Mouse (Mus musculus): ENCODE data around the gene Necap2. TPM values are rescaled to one million over a fixed set of nuclear protein-coding genes. Genes with fewer than 3 reads are reported as not detected.
A peak's percentile ranks its signal among the peaks of the same experiment; 100 is the strongest.

Necap2 gene
- polyA plus RNA-seq, 1 experiment = 170 TPM

GRCm38 (mm10) chr4:141065123-141065522 lies 13.0 kb downstream of the Necap2 start:
- Histone ChIP-seq H3K4me1 (ENCODE audit: control insufficient read depth, insufficient read depth, low read length) (peaks cover 2% of the 10 kb centered on the region), H3K4me3 (ENCODE audit: insufficient read depth, low read length) (no peak overlapping the region), H3K27ac (ENCODE audit: insufficient read depth, low read depth, low read length) (no peak overlapping the region)
- TF ChIP-seq POLR2A (IDR thresholded peaks at IDR 0.05; ENCODE audit: borderline replicate concordance, low read depth, low read length) (no peak), CTCF (IDR thresholded peaks at IDR 0.05; ENCODE audit: low read depth, low read length) (peak; percentile 86)

GRCm38 (mm10) chr4:141064104-141064659 lies 14.0 kb downstream of the Necap2 start:
- TF ChIP-seq POLR2A (IDR thresholded peaks at IDR 0.05; ENCODE audit: borderline replicate concordance, low read depth, low read length) = no peak
- no peak for TF ChIP-seq CTCF (IDR thresholded peaks at IDR 0.05; ENCODE audit: low read depth, low read length)
- Histone ChIP-seq H3K27ac (ENCODE audit: insufficient read depth, low read depth, low read length) (no peak overlapping the region), H3K4me3 (ENCODE audit: insufficient read depth, low read length) (no peak overlapping the region), H3K4me1 (ENCODE audit: control insufficient read depth, insufficient read depth, low read length) (peaks cover 6% of the 10 kb centered on the region)

DNA sequence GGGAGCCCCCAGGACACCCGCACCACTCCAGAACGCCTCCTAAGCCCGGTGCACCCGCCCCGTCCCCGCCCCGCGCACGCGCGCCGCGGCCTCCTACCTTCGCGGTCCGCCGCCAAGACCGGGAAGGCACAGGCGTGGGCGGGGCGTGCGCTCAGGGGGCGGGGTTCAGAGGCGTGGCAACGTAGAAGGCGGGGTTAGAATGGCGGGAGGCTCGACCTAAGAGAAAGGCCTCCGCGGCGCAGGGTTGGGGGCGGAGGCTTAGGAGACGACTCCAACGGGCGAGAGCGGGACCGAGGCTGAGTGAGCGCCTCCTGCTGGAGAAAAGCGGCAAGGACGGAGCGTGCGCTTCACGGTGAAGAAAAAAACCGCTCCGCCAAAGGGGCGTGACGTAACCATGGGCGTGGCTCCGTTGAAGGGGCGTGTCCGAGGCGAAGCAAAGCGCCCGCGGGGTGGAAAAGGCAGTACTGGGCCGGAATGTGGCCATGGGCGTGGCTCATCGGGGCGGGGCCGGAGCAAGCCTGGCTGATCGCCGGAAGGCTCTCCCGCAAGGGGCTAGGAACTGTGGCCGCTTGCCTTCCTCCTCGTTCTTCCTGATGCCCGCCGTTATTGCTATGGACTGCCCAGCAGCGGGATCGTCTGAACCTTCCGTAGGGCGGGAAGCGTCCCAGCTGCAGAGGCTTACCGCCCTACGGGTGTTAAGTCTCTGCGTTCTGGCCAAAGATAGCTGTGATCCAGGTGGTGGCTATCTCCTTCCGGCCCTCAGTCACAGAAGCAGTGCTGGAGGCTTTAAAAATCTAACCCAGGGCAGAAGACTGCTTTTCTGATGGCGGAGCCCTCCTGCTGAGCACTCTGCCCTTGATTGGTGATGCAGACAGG lies 17.5 kb downstream of the Necap2 start, which contains the start of gene Crocc:
Gene Crocc (minus strand): TSS at position 125 of the 876 bp plus-strand sequence.
- Histone ChIP-seq H3K4me1 (ENCODE audit: control insufficient read depth, insufficient read depth, low read length) (peaks cover 6% of the 10 kb centered on the region), H3K27ac (ENCODE audit: insufficient read depth, low read depth, low read length) (peak within 1 kb of the TSS; percentile 70), H3K4me3 (ENCODE audit: insufficient read depth, low read length) (peak within 1 kb of the TSS; percentile 83)
- TF ChIP-seq CTCF (IDR thresholded peaks at IDR 0.05; ENCODE audit: low read depth, low read length) (peak; percentile 28; the same call in 1 of the 2 replicates), POLR2A (IDR thresholded peaks at IDR 0.05; ENCODE audit: borderline replicate concordance, low read depth, low read length) (no peak)

DNA sequence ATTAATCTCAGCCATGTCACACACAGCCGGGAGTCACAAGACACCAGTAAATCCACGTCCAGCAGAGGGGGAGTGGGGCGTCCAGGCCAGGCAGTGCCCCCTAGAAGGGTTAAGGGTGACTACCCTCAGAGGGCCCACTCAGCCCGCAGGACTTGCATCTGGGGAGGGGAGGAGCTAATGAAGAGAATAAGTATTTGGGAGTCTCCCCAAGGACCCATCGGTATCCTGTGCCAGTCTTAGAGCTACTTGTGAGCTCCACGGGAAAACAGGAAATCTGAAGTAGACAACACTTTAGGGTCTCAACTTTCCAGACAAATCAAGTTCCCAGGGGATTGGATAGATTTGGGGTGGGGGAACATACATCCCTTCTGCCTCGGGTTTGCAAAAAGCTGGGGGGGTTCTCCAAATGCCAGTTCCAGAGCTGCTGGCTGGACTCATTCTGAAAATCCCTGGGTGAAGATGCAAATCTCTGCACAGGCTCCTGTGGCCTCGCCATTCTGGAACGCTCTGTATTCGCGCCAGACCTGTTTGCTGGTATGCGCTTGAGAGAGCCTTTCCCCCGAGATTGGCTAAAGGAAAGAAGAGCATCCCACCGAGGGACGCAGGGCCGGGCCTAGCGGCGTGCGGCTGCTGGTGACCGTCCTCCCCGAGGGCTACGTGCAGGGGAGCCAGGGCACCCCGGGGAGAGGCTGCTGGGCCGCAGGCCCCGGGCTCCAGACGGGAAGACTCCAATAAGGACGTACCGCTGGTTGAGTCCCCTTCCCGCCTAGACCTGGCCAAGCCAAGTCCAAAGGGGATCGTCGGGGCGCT lies 18.3 kb downstream of the Necap2 start:
- Histone ChIP-seq H3K4me3 (ENCODE audit: insufficient read depth, low read length) (peak overlapping the region; percentile 83), H3K27ac (ENCODE audit: insufficient read depth, low read depth, low read length) (peak overlapping the region; percentile 45), H3K4me1 (ENCODE audit: control insufficient read depth, insufficient read depth, low read length) (peaks cover 6% of the 10 kb centered on the region)
- peak; percentile 20; the same call in 1 of the 2 replicates for TF ChIP-seq POLR2A (IDR thresholded peaks at IDR 0.05; ENCODE audit: borderline replicate concordance, low read depth, low read length)
- no peak for TF ChIP-seq CTCF (IDR thresholded peaks at IDR 0.05; ENCODE audit: low read depth, low read length)

DNA sequence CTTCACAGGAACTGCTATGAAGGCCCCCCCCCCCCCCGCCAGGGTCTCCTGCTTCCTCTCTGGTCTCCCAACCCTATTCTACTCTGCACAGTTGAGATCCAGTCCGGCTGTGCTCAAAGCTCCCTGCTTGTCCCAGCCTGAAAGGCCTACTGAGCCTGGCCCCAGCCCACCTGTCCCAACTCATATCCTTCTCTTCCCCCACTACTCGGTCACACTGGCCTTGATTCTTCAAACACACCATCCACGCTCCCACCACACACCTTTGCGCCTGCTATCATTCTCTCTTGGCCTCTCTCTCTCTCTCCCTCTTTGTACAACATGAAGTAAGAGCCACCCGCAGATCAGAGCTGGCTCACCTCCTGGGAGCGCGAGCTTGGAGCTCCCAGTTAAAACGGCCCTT lies 19.3 kb downstream of the Necap2 start:
- Histone ChIP-seq H3K4me3 (ENCODE audit: insufficient read depth, low read length) (no peak overlapping the region), H3K27ac (ENCODE audit: insufficient read depth, low read depth, low read length) (no peak overlapping the region), H3K4me1 (ENCODE audit: control insufficient read depth, insufficient read depth, low read length) (peaks cover 6% of the 10 kb centered on the region)
- TF ChIP-seq CTCF (IDR thresholded peaks at IDR 0.05; ENCODE audit: low read depth, low read length) (no peak), POLR2A (IDR thresholded peaks at IDR 0.05; ENCODE audit: borderline replicate concordance, low read depth, low read length) (no peak)

DNA sequence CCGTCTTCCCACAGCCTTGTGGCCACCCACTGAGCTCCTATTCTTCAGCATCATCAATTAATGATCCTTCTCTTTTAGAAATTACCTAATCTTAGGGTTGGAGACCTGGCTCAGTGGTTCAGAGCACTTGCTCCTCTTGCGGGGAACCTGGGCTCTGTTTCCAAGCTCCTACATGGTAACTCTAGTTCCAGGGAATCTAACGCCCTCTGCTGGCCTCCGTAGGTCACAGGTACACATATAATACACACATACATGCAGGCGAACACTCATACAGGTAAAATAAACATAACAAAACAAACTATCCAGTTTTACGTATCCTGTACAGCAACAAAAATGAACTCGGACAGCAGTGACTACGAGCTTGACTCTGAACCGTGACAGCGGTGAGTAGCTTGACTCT lies 21.2 kb downstream of the Necap2 start:
- Histone ChIP-seq H3K4me3 (ENCODE audit: insufficient read depth, low read length) (no peak overlapping the region), H3K4me1 (ENCODE audit: control insufficient read depth, insufficient read depth, low read length) (peaks cover 6% of the 10 kb centered on the region), H3K27ac (ENCODE audit: insufficient read depth, low read depth, low read length) (no peak overlapping the region)
- TF ChIP-seq CTCF (IDR thresholded peaks at IDR 0.05; ENCODE audit: low read depth, low read length) = no peak
- TF ChIP-seq POLR2A (IDR thresholded peaks at IDR 0.05; ENCODE audit: borderline replicate concordance, low read depth, low read length) = no peak

DNA sequence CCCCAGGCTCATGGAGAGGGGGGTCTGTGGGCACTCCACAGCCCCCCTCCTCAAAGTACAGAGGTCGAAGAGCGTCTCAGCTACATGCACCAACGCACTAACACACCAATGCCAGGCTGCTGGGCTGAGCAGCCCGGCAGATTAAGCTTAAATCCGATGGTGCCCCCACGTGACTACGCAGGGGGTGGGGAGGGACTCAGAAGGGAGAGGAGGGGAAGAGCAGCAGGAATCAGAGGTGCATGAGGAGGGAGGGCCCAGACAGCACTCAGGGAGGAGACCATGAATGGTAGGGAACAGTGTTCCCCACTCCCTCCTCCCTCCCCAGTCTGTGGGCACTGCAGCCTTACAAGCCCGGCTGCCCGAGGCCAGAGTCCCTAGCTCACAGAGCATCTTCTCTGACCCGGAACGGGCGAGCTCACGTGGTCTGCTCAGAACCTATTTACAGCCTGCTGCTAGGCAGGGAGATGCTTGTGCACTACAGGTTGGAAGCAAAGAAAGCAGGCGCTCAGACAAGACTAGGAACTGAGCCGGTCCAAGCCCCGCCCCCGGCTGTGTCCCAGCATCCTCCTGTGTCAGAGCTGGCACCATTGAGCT lies 24.5 kb downstream of the Necap2 start:
- Histone ChIP-seq H3K27ac (ENCODE audit: insufficient read depth, low read depth, low read length) (no peak overlapping the region), H3K4me1 (ENCODE audit: control insufficient read depth, insufficient read depth, low read length) (no peaks in the 10 kb centered on the region), H3K4me3 (ENCODE audit: insufficient read depth, low read length) (no peak overlapping the region)
- no peak for TF ChIP-seq CTCF (IDR thresholded peaks at IDR 0.05; ENCODE audit: low read depth, low read length)
- TF ChIP-seq POLR2A (IDR thresholded peaks at IDR 0.05; ENCODE audit: borderline replicate concordance, low read depth, low read length) = no peak

GRCm38 (mm10) chr4:141053138-141053537 lies 25.0 kb downstream of the Necap2 start:
- no peak for TF ChIP-seq CTCF (IDR thresholded peaks at IDR 0.05; ENCODE audit: low read depth, low read length)
- TF ChIP-seq POLR2A (IDR thresholded peaks at IDR 0.05; ENCODE audit: borderline replicate concordance, low read depth, low read length) = no peak
- H3K27ac ChIP-seq (ENCODE audit: insufficient read depth, low read depth, low read length) = no peak overlapping the region
- H3K4me3 ChIP-seq (ENCODE audit: insufficient read depth, low read length) = no peak overlapping the region
- no peaks in the 10 kb centered on the region for H3K4me1 ChIP-seq (ENCODE audit: control insufficient read depth, insufficient read depth, low read length)

DNA sequence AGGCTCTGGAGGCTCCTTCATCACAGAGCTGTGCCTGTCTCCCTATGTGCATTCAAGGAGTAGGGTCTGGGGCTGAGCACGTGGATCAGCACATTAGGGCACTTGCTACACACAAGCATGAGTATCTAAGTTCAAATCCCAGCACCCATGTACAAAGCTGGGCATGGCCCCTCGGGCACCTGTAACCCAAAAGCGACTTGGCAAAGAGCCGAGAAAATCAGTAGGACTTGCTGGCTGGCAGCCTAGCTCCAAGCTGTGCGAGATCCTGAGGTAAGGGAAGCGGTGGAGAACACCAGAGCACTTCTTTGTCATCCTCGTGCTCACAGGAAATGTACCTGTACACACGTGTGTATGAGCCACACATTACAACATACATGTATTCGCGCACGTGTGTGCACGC lies 25.7 kb downstream of the Necap2 start:
- Histone ChIP-seq H3K4me3 (ENCODE audit: insufficient read depth, low read length) (no peak overlapping the region), H3K4me1 (ENCODE audit: control insufficient read depth, insufficient read depth, low read length) (no peaks in the 10 kb centered on the region), H3K27ac (ENCODE audit: insufficient read depth, low read depth, low read length) (no peak overlapping the region)
- TF ChIP-seq POLR2A (IDR thresholded peaks at IDR 0.05; ENCODE audit: borderline replicate concordance, low read depth, low read length) (no peak), CTCF (IDR thresholded peaks at IDR 0.05; ENCODE audit: low read depth, low read length) (no peak)
